Mouse (Mus musculus): ENCODE results near the gene Desi2. TPM values are rescaled to one million over a fixed set of nuclear protein-coding genes. Genes with fewer than 3 reads are reported as not detected.

Desi2 gene
- polyA plus RNA-seq (2017; shearing (Covaris generic)) = 13.9 TPM

DNA sequence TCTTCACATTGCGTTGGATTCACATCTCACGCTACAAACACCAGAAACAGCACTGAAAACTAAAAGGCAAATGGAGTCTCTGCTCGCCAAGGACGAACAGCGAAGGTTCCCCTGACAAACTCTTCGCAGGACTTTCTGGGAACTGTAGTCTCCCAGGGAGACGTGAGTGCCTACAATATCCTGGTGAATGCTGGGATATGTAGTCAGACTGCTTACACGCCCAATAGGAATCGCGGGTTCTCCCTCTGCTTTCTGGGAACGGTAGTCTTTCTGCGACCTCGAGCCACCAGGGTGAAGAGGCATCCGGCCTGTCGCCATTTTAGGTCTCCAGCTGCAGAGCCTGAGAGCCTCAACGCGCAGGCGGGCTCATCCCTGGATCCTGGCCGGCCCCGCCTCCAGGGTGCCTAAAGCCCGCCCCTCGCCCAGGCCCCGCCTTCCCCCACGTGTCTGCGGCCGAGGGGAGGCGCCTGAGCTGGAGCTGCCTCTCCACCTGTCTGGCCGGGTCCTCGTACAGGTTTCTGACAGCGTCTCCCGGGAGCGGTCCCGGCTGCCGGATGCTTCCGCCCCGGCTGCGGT lies at the start of gene Desi2:
Gene Desi2, plus strand, starts transcription at position 202 of the 576 bp plus-strand sequence.

Other genes with a start within 250 kb of the Desi2 start
- gene Catspere2, start 204.0 kb upstream of the Desi2 start, polyA plus RNA-seq (2017; shearing (Covaris generic)) = 0.20 TPM
- 196 TPM for gene Cox20, start 131.7 kb downstream of the Desi2 start, polyA plus RNA-seq (2017; shearing (Covaris generic))
- gene Hnrnpu, start 150.4 kb downstream of the Desi2 start, polyA plus RNA-seq (2017; shearing (Covaris generic)) = 229 TPM
- 5.9 TPM for gene Efcab2, start 218.7 kb downstream of the Desi2 start, polyA plus RNA-seq (2017; shearing (Covaris generic))